Mouse (Mus musculus): ENCODE measurements around the gene Gpr183. TPM values are rescaled to one million over a fixed set of nuclear protein-coding genes. Genes with fewer than 3 reads are reported as not detected.

Gene Gpr183
- total RNA-seq, 2 experiments from 2014 or later, result 0.38 to 0.43 TPM

- DNase-seq, result no peak
Measured at GRCm38 (mm10) chr14:121957176-121957871, 7.7 kb downstream of the Gpr183 start.

GRCm38 (mm10) chr14:121956291-121956690 lies 8.7 kb downstream of the Gpr183 start:
- DNase-seq, result no peak

GRCm38 (mm10) chr14:121955176-121955795 lies 9.7 kb downstream of the Gpr183 start:
- no peak for DNase-seq

GRCm38 (mm10) chr14:121954608-121955007 lies 10.4 kb downstream of the Gpr183 start:
- DNase-seq, result no peak

- no peak for DNase-seq
Measured at GRCm38 (mm10) chr14:121954129-121954528, 10.9 kb downstream of the Gpr183 start.

- no peak for DNase-seq
Measured at GRCm38 (mm10) chr14:121952046-121952400, 13.0 kb downstream of the Gpr183 start.

GRCm38 (mm10) chr14:121951399-121952045 lies 13.5 kb downstream of the Gpr183 start:
- DNase-seq, result no peak

GRCm38 (mm10) chr14:121949897-121950296 lies 15.1 kb downstream of the Gpr183 start:
- DNase-seq, result no peak

- no peak for DNase-seq
Measured at GRCm38 (mm10) chr14:121949436-121949835, 15.6 kb downstream of the Gpr183 start.

- no peak for DNase-seq
Measured at GRCm38 (mm10) chr14:121947966-121948365, 17.0 kb downstream of the Gpr183 start.

- DNase-seq, result no peak
Measured at GRCm38 (mm10) chr14:121947201-121947760, 17.7 kb downstream of the Gpr183 start.

- DNase-seq, result no peak
Measured at GRCm38 (mm10) chr14:121946728-121947127, 18.3 kb downstream of the Gpr183 start.

- no peak for DNase-seq
Measured at GRCm38 (mm10) chr14:121946131-121946530, 18.9 kb downstream of the Gpr183 start.

- DNase-seq, result no peak
Measured at GRCm38 (mm10) chr14:121939582-121939981, 25.4 kb downstream of the Gpr183 start.

GRCm38 (mm10) chr14:121938256-121939191 lies 26.5 kb downstream of the Gpr183 start:
- no peak for DNase-seq

GRCm38 (mm10) chr14:121937601-121938255 lies 27.3 kb downstream of the Gpr183 start:
- DNase-seq, result no peak

- DNase-seq, result no peak
Measured at GRCm38 (mm10) chr14:121936856-121937255, 28.1 kb downstream of the Gpr183 start.

- DNase-seq, result no peak
Measured at GRCm38 (mm10) chr14:121936356-121936755, 28.6 kb downstream of the Gpr183 start.

- DNase-seq, result no peak
Measured at GRCm38 (mm10) chr14:121934597-121934946, 30.4 kb downstream of the Gpr183 start.

GRCm38 (mm10) chr14:121933906-121934596 lies 30.9 kb downstream of the Gpr183 start:
- DNase-seq, result no peak

- no peak for DNase-seq
Measured at GRCm38 (mm10) chr14:121932180-121932579, 32.8 kb downstream of the Gpr183 start.

Measured in gastrocnemius, postnatal 25 days (tissue).